Mouse (Mus musculus): ENCODE results near the gene Klhl25. TPM values are rescaled to one million over a fixed set of nuclear protein-coding genes. Genes with fewer than 3 reads are reported as not detected.

The Klhl25 gene
- polyA plus RNA-seq, 1 experiment = 18.2 TPM

DNA sequence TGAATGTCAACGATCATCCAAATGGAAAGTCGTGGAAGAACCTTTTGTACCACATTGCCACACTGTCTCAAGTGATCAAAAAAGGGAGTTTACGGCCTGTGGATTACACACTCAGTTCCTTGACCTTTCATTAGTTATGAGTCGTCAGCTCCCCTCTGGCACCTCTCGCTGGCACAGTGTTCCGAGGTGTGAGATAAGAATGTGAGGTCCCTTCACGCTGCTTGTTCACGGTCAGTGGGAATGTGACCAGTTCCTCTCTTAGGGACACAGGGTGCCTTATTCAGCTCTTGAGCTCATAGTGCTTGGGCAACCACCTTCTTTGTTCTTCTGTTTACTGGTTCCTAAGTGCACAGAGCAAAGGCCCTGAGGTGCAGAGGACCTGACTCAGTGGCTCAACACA, 51.4 kb downstream of the Klhl25 start:
- Histone ChIP-seq H3K27me3 (ENCODE audit: control insufficient read depth, insufficient read depth, insufficient read length) (peaks cover 13% of the 10 kb centered on the region), H3K79me2 (ENCODE audit: control insufficient read depth, insufficient read depth) (no peaks in the 10 kb centered on the region)
- TF ChIP-seq MYOD1 (IDR thresholded peaks at IDR 0.05; ENCODE audit: control insufficient read depth, insufficient read length, low read depth) (no peak), MAX (IDR thresholded peaks at IDR 0.05) (no peak), USF1 (IDR thresholded peaks at IDR 0.05; ENCODE audit: low read depth) (no peak), MYOG (IDR thresholded peaks at IDR 0.05; ENCODE audit: control insufficient read depth, extremely low read depth, insufficient read length) (no peak), CEBPB (IDR thresholded peaks at IDR 0.05; ENCODE audit: low read depth) (no peak), FOSL1 (IDR thresholded peaks at IDR 0.05; ENCODE audit: insufficient read depth, low read length, poor library complexity, severe bottlenecking) (no peak), CTCF (IDR thresholded peaks at IDR 0.05; ENCODE audit: control insufficient read depth, insufficient read depth, insufficient read length) (no peak)

DNA sequence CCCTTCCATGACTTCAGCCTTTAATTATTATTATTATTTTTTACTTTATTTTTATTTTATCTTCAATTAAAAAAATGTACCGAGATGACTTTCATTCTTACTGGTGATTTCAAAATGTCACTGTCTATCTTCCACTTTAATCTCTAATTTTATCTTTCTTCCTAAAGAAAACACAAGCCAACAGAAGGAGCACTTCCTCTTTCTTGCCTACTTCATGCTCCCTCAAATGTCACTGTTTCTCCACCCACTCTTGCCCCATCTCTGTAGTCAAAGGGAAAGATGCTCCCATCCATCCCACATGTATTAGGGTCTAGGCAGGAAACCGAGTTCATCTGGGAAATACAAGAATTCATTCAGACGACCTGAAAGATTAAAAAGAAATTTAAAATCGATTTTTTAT, 51.8 kb downstream of the Klhl25 start:
- TF ChIP-seq USF1 (IDR thresholded peaks at IDR 0.05; ENCODE audit: low read depth) (no peak), CTCF (IDR thresholded peaks at IDR 0.05; ENCODE audit: control insufficient read depth, insufficient read depth, insufficient read length) (no peak), MYOG (IDR thresholded peaks at IDR 0.05; ENCODE audit: control insufficient read depth, extremely low read depth, insufficient read length) (no peak), MAX (IDR thresholded peaks at IDR 0.05) (no peak), MYOD1 (IDR thresholded peaks at IDR 0.05; ENCODE audit: control insufficient read depth, insufficient read length, low read depth) (no peak)
- Histone ChIP-seq H3K36me3 (ENCODE audit: control insufficient read depth, insufficient read depth) (no peaks in the 10 kb centered on the region), H3K4me3 (ENCODE audit: insufficient read depth, poor library complexity, severe bottlenecking) (no peak overlapping the region)

More for the DNA sequence above, 51.4 kb downstream of the Klhl25 start:
- Histone ChIP-seq H3K79me3 (ENCODE audit: low read depth) (no peaks in the 10 kb centered on the region), H3K36me3 (ENCODE audit: control insufficient read depth, insufficient read depth) (no peaks in the 10 kb centered on the region), H3K4me3 (ENCODE audit: insufficient read depth, poor library complexity, severe bottlenecking) (no peak overlapping the region), H3ac (ENCODE audit: control insufficient read depth, insufficient read length, low read depth) (no peak overlapping the region)

DNA sequence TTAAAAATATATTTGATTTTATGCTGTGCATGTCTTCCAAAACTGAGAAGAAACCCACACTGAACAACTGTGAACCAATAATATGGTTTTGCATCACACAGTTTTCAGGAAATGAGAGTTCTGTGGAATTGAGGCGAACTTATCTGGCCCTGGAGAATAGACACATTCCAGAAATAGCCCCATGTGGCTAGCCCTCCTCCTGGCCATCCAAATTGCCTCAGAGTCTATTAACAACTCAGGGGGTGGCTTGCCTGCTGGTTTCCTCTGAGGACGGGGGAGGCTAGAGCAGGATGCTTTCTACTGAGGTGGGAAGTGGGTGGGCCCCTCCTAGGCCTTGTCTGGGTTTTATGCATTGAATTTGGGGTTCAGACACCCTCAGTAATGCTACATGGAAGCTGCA, 57.0 kb downstream of the Klhl25 start:
- TF ChIP-seq MYOD1 (IDR thresholded peaks at IDR 0.05; ENCODE audit: control insufficient read depth, insufficient read length, low read depth) (no peak), MAX (IDR thresholded peaks at IDR 0.05) (no peak), USF1 (IDR thresholded peaks at IDR 0.05; ENCODE audit: low read depth) (no peak), FOSL1 (IDR thresholded peaks at IDR 0.05; ENCODE audit: insufficient read depth, low read length, poor library complexity, severe bottlenecking) (no peak), CTCF (IDR thresholded peaks at IDR 0.05; ENCODE audit: control insufficient read depth, insufficient read depth, insufficient read length) (no peak), MYOG (IDR thresholded peaks at IDR 0.05; ENCODE audit: control insufficient read depth, extremely low read depth, insufficient read length) (no peak), CEBPB (IDR thresholded peaks at IDR 0.05; ENCODE audit: low read depth) (no peak)
- Histone ChIP-seq H3K36me3 (ENCODE audit: control insufficient read depth, insufficient read depth) (no peaks in the 10 kb centered on the region), H3K4me3 (ENCODE audit: insufficient read depth, poor library complexity, severe bottlenecking) (no peak overlapping the region), H3K79me2 (ENCODE audit: control insufficient read depth, insufficient read depth) (no peaks in the 10 kb centered on the region), H3K27me3 (ENCODE audit: control insufficient read depth, insufficient read depth, insufficient read length) (peaks cover 21% of the 10 kb centered on the region), H3ac (ENCODE audit: control insufficient read depth, insufficient read length, low read depth) (no peak overlapping the region), H3K79me3 (ENCODE audit: low read depth) (no peaks in the 10 kb centered on the region)

More for the DNA sequence above, 51.8 kb downstream of the Klhl25 start:
- Histone ChIP-seq H3K27me3 (ENCODE audit: control insufficient read depth, insufficient read depth, insufficient read length) (peaks cover 13% of the 10 kb centered on the region), H3K79me3 (ENCODE audit: low read depth) (no peaks in the 10 kb centered on the region), H3K79me2 (ENCODE audit: control insufficient read depth, insufficient read depth) (no peaks in the 10 kb centered on the region), H3ac (ENCODE audit: control insufficient read depth, insufficient read length, low read depth) (no peak overlapping the region)

DNA sequence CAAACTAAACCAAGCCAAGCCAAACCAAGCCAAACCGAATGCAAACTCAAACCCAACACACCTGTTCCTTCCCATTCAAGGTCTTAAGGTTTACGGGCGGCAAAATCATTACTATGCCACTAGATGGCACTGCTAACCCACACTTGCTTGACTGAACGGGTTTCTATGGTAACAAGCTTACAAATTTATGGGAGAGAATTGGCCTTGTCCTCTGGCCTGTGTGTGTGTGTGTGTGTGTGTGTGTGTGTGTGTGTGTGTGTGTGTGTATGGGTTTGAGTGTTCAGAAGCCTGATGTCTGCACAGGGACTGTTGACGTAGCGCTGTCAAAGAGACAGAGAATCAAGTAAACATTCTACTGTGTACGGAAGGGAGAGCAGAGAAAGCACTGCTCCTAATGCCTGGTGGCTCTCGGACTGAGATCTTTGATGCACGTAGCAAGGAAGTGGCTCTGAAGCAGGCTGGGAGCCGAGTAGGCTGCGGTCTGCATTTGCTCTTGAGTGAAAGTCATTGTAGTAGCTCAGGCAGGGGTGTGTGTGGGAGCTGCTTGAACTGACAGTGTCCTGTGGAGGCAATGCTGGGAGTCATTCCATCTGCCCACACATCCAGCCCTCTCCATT, 62.0 kb downstream of the Klhl25 start:
- H3K4me3 ChIP-seq (ENCODE audit: insufficient read depth, poor library complexity, severe bottlenecking) = no peak overlapping the region
- TF ChIP-seq USF1 (IDR thresholded peaks at IDR 0.05; ENCODE audit: low read depth) (no peak), FOSL1 (IDR thresholded peaks at IDR 0.05; ENCODE audit: insufficient read depth, low read length, poor library complexity, severe bottlenecking) (no peak), MYOD1 (IDR thresholded peaks at IDR 0.05; ENCODE audit: control insufficient read depth, insufficient read length, low read depth) (peak; percentile 22), MAX (IDR thresholded peaks at IDR 0.05) (no peak), CTCF (IDR thresholded peaks at IDR 0.05; ENCODE audit: control insufficient read depth, insufficient read depth, insufficient read length) (peak; percentile 31), CEBPB (IDR thresholded peaks at IDR 0.05; ENCODE audit: low read depth) (no peak), MYOG (IDR thresholded peaks at IDR 0.05; ENCODE audit: control insufficient read depth, extremely low read depth, insufficient read length) (no peak)
- peaks cover 8% of the 10 kb centered on the region for H3K27me3 ChIP-seq (ENCODE audit: control insufficient read depth, insufficient read depth, insufficient read length)
- no peak overlapping the region for H3ac ChIP-seq (ENCODE audit: control insufficient read depth, insufficient read length, low read depth)
- no peaks in the 10 kb centered on the region for H3K79me3 ChIP-seq (ENCODE audit: low read depth)
- H3K79me2 ChIP-seq (ENCODE audit: control insufficient read depth, insufficient read depth) = no peaks in the 10 kb centered on the region
- H3K36me3 ChIP-seq (ENCODE audit: control insufficient read depth, insufficient read depth) = no peaks in the 10 kb centered on the region

DNA sequence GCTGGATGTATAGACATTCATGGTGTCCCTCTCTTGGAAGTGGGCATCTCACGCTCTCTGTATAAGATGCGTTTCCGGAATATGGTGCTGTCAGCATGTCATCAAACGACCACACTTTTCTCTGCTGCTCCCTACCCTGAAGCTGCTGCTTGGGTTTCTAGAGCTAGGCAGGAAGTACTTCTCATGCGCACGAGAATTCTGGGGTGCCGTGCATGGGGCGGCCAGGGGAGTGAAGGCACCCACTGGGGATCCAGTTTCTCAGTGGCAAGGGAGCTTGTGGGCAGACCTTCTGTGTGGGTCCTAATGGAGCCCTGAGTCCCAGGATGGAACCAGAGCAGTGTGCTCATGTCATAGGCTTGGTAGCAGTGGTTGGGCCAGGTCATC, 62.5 kb downstream of the Klhl25 start:
- H3K27me3 ChIP-seq (ENCODE audit: control insufficient read depth, insufficient read depth, insufficient read length) = peaks cover 8% of the 10 kb centered on the region
- H3K36me3 ChIP-seq (ENCODE audit: control insufficient read depth, insufficient read depth) = no peaks in the 10 kb centered on the region
- no peaks in the 10 kb centered on the region for H3K79me3 ChIP-seq (ENCODE audit: low read depth)
- no peak overlapping the region for H3K4me3 ChIP-seq (ENCODE audit: insufficient read depth, poor library complexity, severe bottlenecking)
- H3K79me2 ChIP-seq (ENCODE audit: control insufficient read depth, insufficient read depth) = no peaks in the 10 kb centered on the region
- TF ChIP-seq MYOG (IDR thresholded peaks at IDR 0.05; ENCODE audit: control insufficient read depth, extremely low read depth, insufficient read length) (no peak), FOSL1 (IDR thresholded peaks at IDR 0.05; ENCODE audit: insufficient read depth, low read length, poor library complexity, severe bottlenecking) (no peak), CEBPB (IDR thresholded peaks at IDR 0.05; ENCODE audit: low read depth) (no peak), MAX (IDR thresholded peaks at IDR 0.05) (no peak), CTCF (IDR thresholded peaks at IDR 0.05; ENCODE audit: control insufficient read depth, insufficient read depth, insufficient read length) (no peak), USF1 (IDR thresholded peaks at IDR 0.05; ENCODE audit: low read depth) (no peak), MYOD1 (IDR thresholded peaks at IDR 0.05; ENCODE audit: control insufficient read depth, insufficient read length, low read depth) (no peak)
- H3ac ChIP-seq (ENCODE audit: control insufficient read depth, insufficient read length, low read depth) = no peak overlapping the region

All from C2C12 (cell line).